Mouse (Mus musculus) liver, embryonic 14.5 days (tissue): ENCODE measurements around the gene Atp6v1g1.

Experiments used
- CTCF ChIP-seq: IDR thresholded peaks from 2 replicates; pipeline ENCODE4 v1.5.1; 2016; ENCODE audit warnings: antibody characterized with exemption, low read depth, control low read depth
- EP300 ChIP-seq: IDR thresholded peaks from 2 replicates; pipeline ENCODE4 v1.6.1; 2016; ENCODE audit warnings: antibody characterized with exemption, low read depth

GRCm38 (mm10) chr4:63579649-63580048, 35.1 kb downstream of the Atp6v1g1 start:
- TF ChIP-seq CTCF, result no peak
- TF ChIP-seq EP300, result no peak
